Mouse (Mus musculus) embryonic fibroblast, embryonic 13.5 days (primary cell): ENCODE measurements around the gene Sntb2.

Experiments
- CTCF ChIP-seq: IDR thresholded peaks from 2 replicates; pipeline ENCODE4 v1.5.1; 2011; ENCODE audit warnings: mild to moderate bottlenecking, control low read depth, low read length, moderate library complexity, borderline replicate concordance; ENCODE audit not compliant: insufficient read depth
- POLR2A ChIP-seq: IDR thresholded peaks from 2 replicates; pipeline ENCODE4 v1.6.1; 2011; ENCODE audit warnings: low read depth, mild to moderate bottlenecking, control low read depth, low read length, moderate library complexity

- TF ChIP-seq CTCF, result no peak
- no peak for TF ChIP-seq POLR2A
These were observed 22.7 kb downstream of the Sntb2 start for GRCm38 (mm10) chr8:106958212-106958611.
